Mouse (Mus musculus) spleen, adult 12 weeks (tissue): ENCODE measurements around the gene Dcaf10.
A peak's percentile ranks its signal among the peaks of the same experiment; 100 is the strongest.
"Not testable (repeated sequence)": the region's sequence is repeated elsewhere in the genome, so short reads cannot be mapped to it uniquely, and the experiment has no call there.

Source experiments
- DNase-seq: peaks from one replicate; pipeline ENCODE4 v3.0.0; 2022; ENCODE audit warnings: low spot score

Dcaf10 gene

GRCm38 (mm10) chr4:45341669-45342249, at the start of gene Dcaf10:
Gene Dcaf10, plus strand, starts transcription at chr4:45342101.
- DNase-seq, result peak; percentile 89

- peak; percentile 60 for DNase-seq
Observed at GRCm38 (mm10) chr4:45296662-45297564, 45.0 kb upstream of the Dcaf10 start, which contains the start of gene Trmt10b. Gene Trmt10b, plus strand, starts transcription at chr4:45297127.

GRCm38 (mm10) chr4:45305536-45305935, 36.4 kb upstream of the Dcaf10 start:
- DNase-seq, result no peak

GRCm38 (mm10) chr4:45308046-45308445, 33.9 kb upstream of the Dcaf10 start:
- DNase-seq, result no peak

- no peak for DNase-seq
Observed at GRCm38 (mm10) chr4:45308606-45309005, 33.3 kb upstream of the Dcaf10 start.

GRCm38 (mm10) chr4:45311056-45311455, 30.8 kb upstream of the Dcaf10 start:
- no peak for DNase-seq

- peak; percentile 65 for DNase-seq
Observed at GRCm38 (mm10) chr4:45320159-45320816, 21.6 kb upstream of the Dcaf10 start.

GRCm38 (mm10) chr4:45331139-45331538, 10.8 kb upstream of the Dcaf10 start:
- no peak for DNase-seq

GRCm38 (mm10) chr4:45332466-45332865, 9.4 kb upstream of the Dcaf10 start:
- DNase-seq, result no peak

- no peak for DNase-seq
Observed at GRCm38 (mm10) chr4:45341226-45341625, 675 bp upstream of the Dcaf10 start.

GRCm38 (mm10) chr4:45342286-45343155, 620 bp downstream of the Dcaf10 start, which contains the start of gene Exosc3:
Gene Exosc3, minus strand, starts transcription at chr4:45342732.
- no peak for DNase-seq

GRCm38 (mm10) chr4:45356653-45357052, 14.8 kb downstream of the Dcaf10 start:
- DNase-seq, result no peak

- no peak for DNase-seq
Observed at GRCm38 (mm10) chr4:45371261-45371660, 29.4 kb downstream of the Dcaf10 start.

GRCm38 (mm10) chr4:45374879-45375278, 33.0 kb downstream of the Dcaf10 start:
- DNase-seq, result no peak

GRCm38 (mm10) chr4:45376573-45376972, 34.7 kb downstream of the Dcaf10 start:
- no peak for DNase-seq

- not testable (repeated sequence) for DNase-seq
Observed at GRCm38 (mm10) chr4:45380903-45381580, 39.1 kb downstream of the Dcaf10 start.

GRCm38 (mm10) chr4:45382133-45382532, 40.2 kb downstream of the Dcaf10 start:
- DNase-seq, result not testable (repeated sequence)

GRCm38 (mm10) chr4:45387296-45387695, 45.4 kb downstream of the Dcaf10 start:
- DNase-seq, result not testable (repeated sequence)

GRCm38 (mm10) chr4:45392099-45392498, 50.2 kb downstream of the Dcaf10 start:
- DNase-seq, result no peak

GRCm38 (mm10) chr4:45392572-45392971, 50.7 kb downstream of the Dcaf10 start:
- no peak for DNase-seq

- DNase-seq, result no peak
Observed at GRCm38 (mm10) chr4:45392994-45393393, 51.1 kb downstream of the Dcaf10 start.
